In genomic region chr16:43370496-43371020, GRCm38 (mm10) we compare ENCODE assay signal across 29 mouse cellular contexts.
DNase-seq lines count a peak whose midpoint lies in the region; ATAC-seq and TF ChIP-seq lines count a peak whose summit lies in the region.
"Had no signal": no experiment of that assay in that cellular context is flagged by ENCODE, and none has a peak within 500 bp of the region (broad histone marks: within the 10 kb centered on the region; RNA-seq: fewer than 3 reads in every experiment).

No protein-coding gene starts in this region.

- 89% methylated on average over 3 of the region's 3 CpGs for WGBS in midbrain, embryonic 15.5 days

- 0 out of 2 replicates have a peak overlapping the region, but pooled peaks have one; percentile 11 for H3K27ac ChIP-seq in embryonic fibroblast, embryonic 13.5 days (ENCODE audit: insufficient read depth, low read length)
- H3K27ac ChIP-seq in midbrain, embryonic 15.5 days: no peak overlapping the region
- H3K27ac ChIP-seq: embryonic facial prominence, embryonic 10.5 days; embryonic facial prominence, embryonic 13.5 days; heart, embryonic 15.5 days; hindbrain, embryonic 10.5 days; hindbrain, embryonic 13.5 days; intestine, embryonic 15.5 days had no signal

- H3K27me3 ChIP-seq in midbrain, embryonic 15.5 days (replicated peaks): no peaks in the 10 kb centered on the region
- H3K27me3 ChIP-seq: embryonic facial prominence, embryonic 13.5 days; heart, embryonic 12.5 days; heart, embryonic 15.5 days; hindbrain, embryonic 13.5 days; intestine, embryonic 15.5 days had no signal

- H3K9me3 ChIP-seq in midbrain, embryonic 15.5 days: no peaks in the 10 kb centered on the region
- H3K9me3 ChIP-seq: embryonic facial prominence, embryonic 10.5 days; embryonic facial prominence, embryonic 13.5 days; heart, embryonic 12.5 days; heart, embryonic 15.5 days; hindbrain, embryonic 10.5 days; hindbrain, embryonic 13.5 days; intestine, embryonic 15.5 days had no signal

- no peak overlapping the region for H3K9ac ChIP-seq in midbrain, embryonic 15.5 days
- H3K9ac ChIP-seq: embryonic facial prominence, embryonic 13.5 days; forebrain, postnatal 0 days; heart, embryonic 12.5 days; heart, embryonic 15.5 days; hindbrain, embryonic 13.5 days; intestine, embryonic 15.5 days had no signal

- peaks cover 7% of the 10 kb centered on the region; the same call in 1 of the 2 replicates for H3K4me1 ChIP-seq in embryonic fibroblast, embryonic 13.5 days (ENCODE audit: control insufficient read depth, insufficient read depth, low read length)
- H3K4me1 ChIP-seq in midbrain, embryonic 15.5 days: no peaks in the 10 kb centered on the region
- H3K4me1 ChIP-seq: embryonic facial prominence, embryonic 10.5 days; embryonic facial prominence, embryonic 13.5 days; hindbrain, embryonic 10.5 days; hindbrain, embryonic 13.5 days; intestine, embryonic 15.5 days had no signal

- no peaks in the 10 kb centered on the region for H3K36me3 ChIP-seq in midbrain, embryonic 15.5 days (replicated peaks)
- H3K36me3 ChIP-seq: embryonic facial prominence, embryonic 10.5 days; embryonic facial prominence, embryonic 13.5 days; heart, embryonic 12.5 days; heart, embryonic 15.5 days; hindbrain, embryonic 10.5 days; hindbrain, embryonic 13.5 days; intestine, embryonic 15.5 days had no signal

- TF ChIP-seq CTCF in embryonic fibroblast, embryonic 13.5 days (IDR thresholded peaks at IDR 0.05; ENCODE audit: borderline replicate concordance, insufficient read depth, low read length): no peak

- ATAC-seq in midbrain, embryonic 15.5 days (replicated peaks): no peak
- ATAC-seq: activated CD4-positive, CD25-positive, alpha-beta regulatory T cell, adult 4 months; forebrain, embryonic 14.5 days; forebrain, postnatal 0 days; hindbrain, embryonic 16.5 days; intestine, embryonic 15.5 days had no signal

- H3K4me3 ChIP-seq in embryonic fibroblast, embryonic 13.5 days (ENCODE audit: insufficient read depth, low read length): no peak overlapping the region
- no peak overlapping the region for H3K4me3 ChIP-seq in midbrain, embryonic 15.5 days
- H3K4me3 ChIP-seq: embryonic facial prominence, embryonic 10.5 days; embryonic facial prominence, embryonic 13.5 days; heart, embryonic 12.5 days; heart, embryonic 15.5 days; hindbrain, embryonic 10.5 days; hindbrain, embryonic 13.5 days; intestine, embryonic 15.5 days had no signal

- no peak for TF ChIP-seq POLR2A in embryonic fibroblast, embryonic 13.5 days (IDR thresholded peaks at IDR 0.05; ENCODE audit: low read depth, low read length)

- DNase-seq in heart, adult 11 months: peak; percentile 60
- no peak for DNase-seq in heart, adult 18-20 months
- peak; percentile 14 for DNase-seq in testis, postnatal 14 days (ENCODE audit: low spot score)
- DNase-seq in testis, postnatal 10 days (ENCODE audit: low spot score): no peak
- DNase-seq in Muller cell, postnatal 12 days (ENCODE audit: inconsistent ontology term): peak; percentile 56
- no peak for DNase-seq in thymus, postnatal 0 days (ENCODE audit: low spot score)
- DNase-seq: adrenal gland, postnatal 10 days; adrenal gland, postnatal 36 days; cerebellum, adult 2 months; cerebellum, adult 9-11 months; cerebellum, postnatal 25 days; embryo, embryonic 11 days; forebrain, postnatal 0 days; gastrocnemius, postnatal 25 days; heart, postnatal 10 days; heart, postnatal 36 days; kidney, adult 11 months had no signal

- no peak overlapping the region for H3K4me2 ChIP-seq in midbrain, embryonic 15.5 days
- H3K4me2 ChIP-seq: embryonic facial prominence, embryonic 13.5 days; heart, embryonic 12.5 days; heart, embryonic 15.5 days; hindbrain, embryonic 13.5 days; intestine, embryonic 15.5 days had no signal

Comparison
In these comparisons a context has a peak if more than half of its experiments do, and no peak if none do; other contexts are left out.
1. DNase-seq: peak in heart, adult 11 months (single experiment), testis, postnatal 14 days (single experiment) and Muller cell, postnatal 12 days (single experiment); none in heart, adult 18-20 months (0 of 2), testis, postnatal 10 days (single experiment) and thymus, postnatal 0 days (single experiment).